Mouse (Mus musculus): ENCODE data around the gene Micall1.

DNA sequence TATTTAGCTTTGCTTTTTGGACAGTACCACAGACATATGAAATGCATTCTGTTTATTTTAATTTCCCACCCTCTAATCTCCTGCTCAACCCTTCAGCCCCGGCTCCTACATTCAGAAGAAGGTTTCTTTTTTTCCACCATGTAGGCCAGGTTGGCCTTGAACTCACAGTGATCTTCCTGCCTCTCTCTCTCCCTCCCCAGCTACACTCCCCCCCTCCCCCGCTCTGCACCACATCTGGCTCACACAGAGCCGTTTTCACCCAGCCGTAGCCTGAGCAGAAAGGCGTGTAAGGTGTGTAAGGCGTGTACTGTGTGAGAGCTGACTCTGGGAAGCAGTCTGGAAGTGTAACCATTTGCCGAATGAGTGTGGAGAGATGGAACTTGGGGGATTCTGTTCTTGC, 20.6 kb downstream of the Micall1 start:
- TF ChIP-seq CTCF (conservative IDR thresholded peaks at IDR 0.05; ENCODE audit: low read length) = no peak
- no peak for TF ChIP-seq POU5F1 (IDR thresholded peaks at IDR 0.05; ENCODE audit: borderline replicate concordance, low read length)

Measured in E14TG2a.4 (cell line).